Mouse (Mus musculus): ENCODE results near the gene Ip6k3. TPM values are rescaled to one million over a fixed set of nuclear protein-coding genes. Genes with fewer than 3 reads are reported as not detected.

Gene Ip6k3
- total and polyA plus RNA-seq, 2 experiments from 2014 or later = 0.06 TPM; not detected in 1

DNA sequence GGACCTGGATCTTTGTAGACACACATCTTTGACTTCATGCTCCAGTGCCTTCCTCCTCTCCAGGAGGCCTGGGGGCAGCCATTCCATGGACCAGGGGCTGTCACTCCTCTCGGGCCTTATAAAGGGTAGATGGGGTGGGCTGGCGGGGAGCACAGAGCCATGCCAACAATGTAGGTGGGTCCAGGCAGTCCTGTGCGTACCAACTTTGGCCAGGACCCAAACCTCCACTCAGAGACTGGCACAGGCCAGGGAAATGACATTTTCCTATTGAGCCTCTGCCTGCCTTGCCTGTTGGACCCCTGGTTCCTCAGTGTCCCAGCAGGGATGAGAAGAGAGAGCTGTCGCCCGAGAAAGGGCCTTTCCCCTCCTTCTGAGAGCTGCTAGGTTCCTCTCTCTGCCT lies 14.8 kb upstream of the Ip6k3 start:
- H3K9ac ChIP-seq = no peak overlapping the region

DNA sequence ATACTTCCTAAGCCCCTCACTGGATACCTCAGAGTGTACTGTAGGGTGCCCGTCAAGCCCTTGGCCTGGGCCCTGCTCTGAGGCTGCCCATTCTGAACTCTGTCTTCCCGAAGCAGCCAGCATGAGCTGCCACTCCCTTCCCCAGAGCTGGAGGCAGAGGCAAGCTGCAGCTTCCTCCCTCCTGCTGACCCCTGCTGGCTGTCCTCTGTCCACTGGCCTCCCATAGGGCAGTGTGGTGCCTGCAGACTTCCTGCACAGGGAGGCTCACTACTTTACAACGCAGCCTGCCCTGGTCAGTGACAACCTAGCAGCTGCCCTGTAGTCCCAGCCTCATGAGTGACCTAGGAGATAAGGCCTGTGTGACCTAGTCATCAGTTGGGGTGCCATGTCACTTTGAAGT lies 14.1 kb upstream of the Ip6k3 start:
- TF ChIP-seq CTCF (IDR thresholded peaks at IDR 0.05; ENCODE audit: low read depth) = no peak; the same call in 1 of the 2 replicates
- 34% methylated on average over 3 of the region's 3 CpGs for WGBS

More for the DNA sequence above, 14.8 kb upstream of the Ip6k3 start:
- Histone ChIP-seq H3K27ac (ENCODE audit: low read depth, low read length) (no peak overlapping the region), H3K4me1 (ENCODE audit: insufficient read depth) (no peaks in the 10 kb centered on the region), H3K36me3 (ENCODE audit: insufficient read depth) (no peaks in the 10 kb centered on the region), H3K4me3 (ENCODE audit: low read depth, low read length) (no peak overlapping the region), H3K9me3 (ENCODE audit: low read length) (no peaks in the 10 kb centered on the region), H3K4me2 (ENCODE audit: low read depth) (no peak overlapping the region), H3K27me3 (ENCODE audit: insufficient read depth, low read length) (no peaks in the 10 kb centered on the region)
- DNase-seq (no peak), ATAC-seq (no peak)
- WGBS = 51% methylated on average over 5 of the region's 5 CpGs
- no peak for TF ChIP-seq CTCF (IDR thresholded peaks at IDR 0.05; ENCODE audit: low read depth)

DNA sequence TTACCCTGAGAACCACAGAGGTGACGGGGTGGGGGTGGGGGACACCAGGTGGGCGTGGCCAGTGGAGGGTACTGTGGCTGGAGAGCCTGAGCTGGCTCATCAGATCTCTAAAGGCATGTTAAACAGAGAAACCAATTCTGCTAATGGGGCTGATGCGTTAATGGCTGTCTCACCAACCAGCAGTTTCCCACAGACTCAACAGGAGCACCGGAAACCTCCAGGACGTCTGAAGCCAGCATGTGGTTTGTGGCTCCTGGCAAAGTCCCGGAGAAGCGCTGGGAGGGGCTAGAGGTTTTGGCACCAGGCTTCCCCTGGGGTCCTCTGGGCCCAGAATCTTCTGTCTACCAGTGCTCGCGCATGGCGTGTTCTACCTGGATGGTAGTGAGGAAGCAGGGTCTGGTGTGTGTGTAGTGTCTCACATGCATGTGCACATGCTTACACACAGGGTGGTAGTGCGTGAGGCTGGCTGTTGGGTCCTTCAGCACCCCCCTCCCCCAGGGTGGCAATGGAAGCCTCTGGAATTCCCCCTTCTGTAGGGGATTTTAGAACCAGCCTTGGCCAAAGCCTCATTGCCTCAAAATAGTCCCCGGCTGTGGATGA lies 12.2 kb upstream of the Ip6k3 start:
- H3K9ac ChIP-seq = no peak overlapping the region
- no peak for DNase-seq
- 65% methylated on average over 12 of the region's 12 CpGs for WGBS

More for the DNA sequence above, 14.1 kb upstream of the Ip6k3 start:
- Histone ChIP-seq H3K27ac (ENCODE audit: low read depth, low read length) (no peak overlapping the region), H3K4me3 (ENCODE audit: low read depth, low read length) (no peak overlapping the region), H3K9me3 (ENCODE audit: low read length) (no peaks in the 10 kb centered on the region), H3K27me3 (ENCODE audit: insufficient read depth, low read length) (no peaks in the 10 kb centered on the region), H3K4me1 (ENCODE audit: insufficient read depth) (no peaks in the 10 kb centered on the region), H3K9ac (no peak overlapping the region), H3K4me2 (ENCODE audit: low read depth) (no peak overlapping the region), H3K36me3 (ENCODE audit: insufficient read depth) (no peaks in the 10 kb centered on the region)
- no peak for DNase-seq
- no peak for ATAC-seq

DNA sequence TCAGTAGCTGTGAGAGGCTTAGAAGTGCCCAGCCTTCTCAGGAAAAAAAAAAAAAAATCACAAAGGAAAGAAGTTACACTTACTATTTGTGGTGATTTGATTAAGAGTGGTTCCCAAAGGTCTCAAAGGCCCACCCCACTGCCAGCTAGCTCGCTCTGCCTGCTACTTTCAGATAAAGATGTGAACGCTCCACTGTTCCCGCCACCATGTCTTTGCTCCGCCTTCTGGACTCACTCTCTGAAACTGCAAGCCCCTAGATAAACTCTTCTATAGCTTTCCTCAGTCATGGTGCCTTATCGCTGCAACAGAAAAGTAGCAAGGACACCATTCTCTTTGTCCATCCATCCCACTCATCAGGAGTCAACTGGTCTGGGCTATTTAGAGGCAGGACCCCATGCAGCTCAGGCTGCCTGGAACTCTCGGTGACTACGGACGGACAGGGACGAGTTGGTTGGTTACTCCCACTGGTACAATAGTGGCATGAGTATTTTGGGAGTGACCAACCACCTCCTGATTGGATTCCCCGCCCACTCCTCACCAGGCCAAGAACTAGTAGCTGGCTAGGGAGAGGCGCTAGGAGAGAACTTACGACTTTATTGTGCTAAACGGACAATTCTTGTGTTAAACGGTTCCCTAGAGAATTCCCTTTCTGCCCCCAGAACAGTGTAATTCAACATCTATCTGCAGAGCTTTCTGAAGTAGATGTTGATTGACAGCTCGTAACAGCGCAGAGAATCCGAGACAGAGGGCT lies 11.0 kb upstream of the Ip6k3 start:
- no peak for DNase-seq
- Histone ChIP-seq H3K36me3 (ENCODE audit: insufficient read depth) (no peaks in the 10 kb centered on the region), H3K9me3 (ENCODE audit: low read length) (no peaks in the 10 kb centered on the region), H3K27me3 (ENCODE audit: insufficient read depth, low read length) (no peaks in the 10 kb centered on the region), H3K27ac (ENCODE audit: low read depth, low read length) (no peak overlapping the region), H3K9ac (no peak overlapping the region), H3K4me3 (ENCODE audit: low read depth, low read length) (no peak overlapping the region), H3K4me1 (ENCODE audit: insufficient read depth) (no peaks in the 10 kb centered on the region), H3K4me2 (ENCODE audit: low read depth) (no peak overlapping the region)
- TF ChIP-seq CTCF (IDR thresholded peaks at IDR 0.05; ENCODE audit: low read depth) = no peak
- no peak for ATAC-seq
- WGBS = 90% methylated on average over 17 of the region's 17 CpGs

More for the DNA sequence above, 12.2 kb upstream of the Ip6k3 start:
- ATAC-seq = no peak
- H3K4me1 ChIP-seq (ENCODE audit: insufficient read depth) = no peaks in the 10 kb centered on the region
- TF ChIP-seq CTCF (IDR thresholded peaks at IDR 0.05; ENCODE audit: low read depth) = no peak
- H3K9me3 ChIP-seq (ENCODE audit: low read length) = no peaks in the 10 kb centered on the region
- no peaks in the 10 kb centered on the region for H3K27me3 ChIP-seq (ENCODE audit: insufficient read depth, low read length)
- H3K4me2 ChIP-seq (ENCODE audit: low read depth) = no peak overlapping the region
- H3K36me3 ChIP-seq (ENCODE audit: insufficient read depth) = no peaks in the 10 kb centered on the region
- H3K4me3 ChIP-seq (ENCODE audit: low read depth, low read length) = no peak overlapping the region
- H3K27ac ChIP-seq (ENCODE audit: low read depth, low read length) = no peak overlapping the region

DNA sequence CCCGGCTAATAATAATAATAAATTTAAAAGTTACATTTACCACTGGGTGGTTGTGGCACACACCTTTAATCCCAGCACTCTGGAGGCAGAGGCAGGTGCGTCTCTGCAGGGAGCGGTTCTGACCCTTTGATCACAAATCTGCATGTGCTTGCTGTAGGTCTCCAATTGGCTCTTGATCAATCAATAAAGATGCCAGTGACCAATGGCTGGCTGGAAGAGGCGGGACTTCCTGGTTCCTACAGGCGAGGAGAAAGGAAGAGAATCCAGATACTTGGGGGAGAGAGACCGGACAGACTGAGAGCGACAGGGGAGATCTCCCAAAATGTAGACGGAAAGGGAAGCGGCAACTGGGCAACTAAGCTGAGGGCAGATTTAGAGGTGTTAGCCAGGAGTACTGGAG lies 10.4 kb upstream of the Ip6k3 start:
- H3K4me2 ChIP-seq (ENCODE audit: low read depth) = no peak overlapping the region
- no peak overlapping the region for H3K4me3 ChIP-seq (ENCODE audit: low read depth, low read length)
- no peaks in the 10 kb centered on the region for H3K9me3 ChIP-seq (ENCODE audit: low read length)
- no peak overlapping the region for H3K9ac ChIP-seq
- no peak overlapping the region for H3K27ac ChIP-seq (ENCODE audit: low read depth, low read length)
- H3K36me3 ChIP-seq (ENCODE audit: insufficient read depth) = no peaks in the 10 kb centered on the region
- 93% methylated on average over 9 of the region's 9 CpGs for WGBS
- H3K27me3 ChIP-seq (ENCODE audit: insufficient read depth, low read length) = no peaks in the 10 kb centered on the region
- no peaks in the 10 kb centered on the region for H3K4me1 ChIP-seq (ENCODE audit: insufficient read depth)
- no peak for ATAC-seq
- TF ChIP-seq CTCF (IDR thresholded peaks at IDR 0.05; ENCODE audit: low read depth) = no peak
- no peak for DNase-seq

DNA sequence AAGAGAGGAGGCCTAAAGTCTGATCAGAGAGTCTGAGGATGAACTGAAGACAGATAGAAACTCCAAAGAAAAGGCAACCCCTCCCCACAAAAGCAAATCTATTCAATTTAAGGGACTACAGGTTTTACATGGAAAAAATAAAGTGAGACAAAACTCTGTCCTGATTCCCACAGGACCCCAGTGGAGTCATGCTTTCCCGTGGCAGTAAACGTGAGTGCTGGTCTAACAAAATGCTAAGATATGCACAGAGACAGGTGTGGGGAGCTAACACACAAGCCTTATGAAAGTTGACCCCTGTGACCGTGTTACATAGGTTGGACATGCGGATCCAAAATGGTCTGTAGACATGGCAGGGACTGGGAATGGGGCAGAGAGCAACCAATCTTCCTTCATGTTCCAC lies 9.2 kb upstream of the Ip6k3 start:
- no peak for TF ChIP-seq CTCF (IDR thresholded peaks at IDR 0.05; ENCODE audit: low read depth)
- no peaks in the 10 kb centered on the region for H3K36me3 ChIP-seq (ENCODE audit: insufficient read depth)
- 93% methylated on average over 4 of the region's 4 CpGs for WGBS
- H3K27me3 ChIP-seq (ENCODE audit: insufficient read depth, low read length) = no peaks in the 10 kb centered on the region
- ATAC-seq (no peak), DNase-seq (no peak)
- H3K9ac ChIP-seq = no peak overlapping the region
- no peak overlapping the region for H3K27ac ChIP-seq (ENCODE audit: low read depth, low read length)
- no peaks in the 10 kb centered on the region for H3K9me3 ChIP-seq (ENCODE audit: low read length)
- H3K4me3 ChIP-seq (ENCODE audit: low read depth, low read length) = no peak overlapping the region
- no peak overlapping the region for H3K4me2 ChIP-seq (ENCODE audit: low read depth)
- no peaks in the 10 kb centered on the region for H3K4me1 ChIP-seq (ENCODE audit: insufficient read depth)

DNA sequence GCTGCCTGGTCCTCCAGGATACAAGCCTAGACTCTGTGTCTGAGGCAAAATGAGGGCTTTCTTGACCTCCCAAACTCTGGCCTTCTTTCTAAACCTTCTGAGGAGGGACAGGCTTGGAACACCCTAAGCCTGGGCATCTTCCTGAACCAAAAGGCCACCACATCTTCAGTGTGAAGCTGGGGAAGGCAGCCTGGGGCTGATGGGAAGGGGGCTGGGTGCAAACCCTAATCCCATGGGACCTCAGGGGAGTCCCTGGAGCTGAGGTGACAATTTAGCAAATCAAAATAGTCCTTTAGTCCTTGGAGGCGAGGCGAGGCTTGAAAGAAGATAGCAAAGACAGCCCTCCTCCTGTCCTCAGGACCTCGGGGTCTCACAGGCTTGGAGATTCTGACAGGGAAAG lies 8.7 kb upstream of the Ip6k3 start:
- Histone ChIP-seq H3K27me3 (ENCODE audit: insufficient read depth, low read length) (no peaks in the 10 kb centered on the region), H3K27ac (ENCODE audit: low read depth, low read length) (no peak overlapping the region), H3K4me1 (ENCODE audit: insufficient read depth) (no peaks in the 10 kb centered on the region), H3K4me2 (ENCODE audit: low read depth) (no peak overlapping the region), H3K9ac (no peak overlapping the region), H3K36me3 (ENCODE audit: insufficient read depth) (no peaks in the 10 kb centered on the region), H3K9me3 (ENCODE audit: low read length) (no peaks in the 10 kb centered on the region), H3K4me3 (ENCODE audit: low read depth, low read length) (no peak overlapping the region)
- no peak for ATAC-seq
- DNase-seq = no peak
- WGBS = 79% methylated on average over 3 of the region's 3 CpGs
- no peak for TF ChIP-seq CTCF (IDR thresholded peaks at IDR 0.05; ENCODE audit: low read depth)
